Mouse (Mus musculus): Measurements from ENCODE around the gene Olfr259.

Olfr259 gene

DNA sequence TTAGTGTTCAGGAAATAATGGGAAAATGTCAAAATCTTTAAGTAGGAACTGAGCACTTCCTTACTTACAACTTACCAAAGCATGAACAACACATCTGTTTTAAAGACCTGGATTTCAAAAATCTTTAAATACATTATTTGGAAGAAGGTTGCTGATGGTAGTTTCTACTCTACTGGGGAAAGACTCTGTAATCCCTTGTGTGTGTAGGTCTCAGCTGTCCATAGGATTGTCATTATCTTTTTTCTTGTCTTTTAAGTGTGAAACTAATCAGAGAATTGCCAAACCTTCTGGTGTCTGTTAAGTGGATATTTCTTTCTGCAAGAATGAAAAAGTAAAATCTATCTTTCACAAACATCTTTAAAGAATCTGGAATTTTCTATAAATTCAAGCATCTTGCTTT lies at the start of gene Olfr259:
Olfr259 (minus strand) TSS at position 101 of the 400 bp plus-strand sequence.
- DNase-seq (ENCODE audit: low spot score): no peak

DNA sequence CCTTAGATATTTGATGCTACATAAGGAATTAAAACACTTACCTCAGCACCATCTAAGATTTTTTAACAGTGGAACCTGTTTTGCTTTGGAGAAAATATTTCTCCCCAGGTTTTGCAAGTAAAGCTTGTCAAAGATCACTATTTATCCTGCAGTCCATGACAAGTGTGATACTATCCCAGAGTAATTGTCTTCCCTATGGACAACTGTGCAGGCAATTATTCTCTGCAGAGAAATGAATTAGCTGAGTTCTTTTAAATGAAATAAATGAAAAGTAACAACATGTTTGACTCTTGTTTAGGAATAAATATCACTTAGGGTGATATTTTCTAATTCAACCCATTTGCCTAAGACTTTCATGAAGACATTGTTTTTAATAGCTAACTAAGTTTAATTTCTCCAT lies 38.2 kb upstream of the Olfr259 start, which contains the start of gene Olfr1111:
Olfr1111 (minus strand) TSS at position 101 of the 400 bp plus-strand sequence.
- no peak for DNase-seq (ENCODE audit: low spot score)

DNA sequence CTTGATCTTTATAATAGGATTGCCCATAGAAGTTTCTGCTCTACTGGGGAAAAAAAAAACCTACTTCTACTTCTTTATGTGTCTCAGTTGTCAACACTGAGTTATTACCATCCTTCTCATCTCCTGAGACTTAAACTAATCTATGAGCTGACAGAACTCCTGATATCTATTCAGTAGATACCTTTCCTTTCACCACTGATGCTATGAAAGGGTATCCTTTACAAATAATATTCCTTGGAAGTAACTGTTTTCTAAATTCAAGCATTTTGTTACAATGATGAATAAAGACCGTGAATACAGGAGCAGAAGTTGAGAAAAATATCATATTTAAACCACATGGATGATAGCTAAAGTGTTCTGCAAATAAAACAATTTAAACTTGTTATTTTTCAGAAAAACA lies 25.8 kb upstream of the Olfr259 start, which contains the start of gene Olfr1110:
Olfr1110 (minus strand) TSS at position 101 of the 400 bp plus-strand sequence.
- DNase-seq (ENCODE audit: low spot score): no peak

DNA sequence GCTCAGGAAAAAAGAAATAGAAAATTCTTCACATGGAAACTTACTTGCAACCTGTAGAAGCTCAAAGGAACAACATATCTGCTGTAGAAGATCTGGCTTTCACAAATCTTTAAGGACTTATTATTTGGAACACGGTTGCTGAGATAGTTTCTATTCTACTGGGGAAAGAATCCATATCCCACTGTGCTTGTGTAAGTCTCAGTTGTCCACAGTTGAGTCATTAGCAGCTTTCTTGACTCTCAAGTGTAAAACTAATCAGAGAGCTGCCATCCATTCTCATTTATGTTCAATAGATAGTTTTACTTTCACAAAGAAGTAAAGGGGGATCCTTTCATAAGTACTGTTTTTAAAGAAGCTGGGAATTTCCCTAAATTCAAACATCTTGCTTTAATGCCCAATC lies 18.5 kb downstream of the Olfr259 start, which contains the start of gene Olfr1109:
Olfr1109 (minus strand) TSS at position 101 of the 400 bp plus-strand sequence.
- no peak for DNase-seq (ENCODE audit: low spot score)

DNA sequence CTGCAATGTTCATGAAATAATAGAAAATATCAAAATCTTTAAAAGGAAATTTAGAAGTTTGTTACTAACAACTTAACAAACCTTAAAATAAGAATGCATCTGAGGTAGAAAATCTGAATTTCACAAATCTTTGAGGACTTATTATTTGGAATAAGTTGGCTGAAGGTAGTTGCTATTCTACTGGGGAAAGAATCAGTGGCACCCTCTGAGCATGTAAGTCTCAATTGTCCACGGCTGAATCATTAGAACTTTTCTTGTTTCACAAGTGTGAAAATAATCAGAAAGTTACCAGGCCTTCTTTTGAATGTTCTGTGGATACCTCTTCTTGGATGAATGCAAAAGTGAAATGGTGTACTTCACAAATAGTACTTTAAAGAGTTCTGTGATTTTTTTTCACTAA lies 38.6 kb downstream of the Olfr259 start, which contains the start of gene Olfr1107:
Olfr1107 (minus strand) TSS at position 101 of the 400 bp plus-strand sequence.
- no peak for DNase-seq (ENCODE audit: low spot score)

Measured in ovary, postnatal 36 days (tissue).